Mouse (Mus musculus): ENCODE measurements around the gene Gtf2i.

DNA sequence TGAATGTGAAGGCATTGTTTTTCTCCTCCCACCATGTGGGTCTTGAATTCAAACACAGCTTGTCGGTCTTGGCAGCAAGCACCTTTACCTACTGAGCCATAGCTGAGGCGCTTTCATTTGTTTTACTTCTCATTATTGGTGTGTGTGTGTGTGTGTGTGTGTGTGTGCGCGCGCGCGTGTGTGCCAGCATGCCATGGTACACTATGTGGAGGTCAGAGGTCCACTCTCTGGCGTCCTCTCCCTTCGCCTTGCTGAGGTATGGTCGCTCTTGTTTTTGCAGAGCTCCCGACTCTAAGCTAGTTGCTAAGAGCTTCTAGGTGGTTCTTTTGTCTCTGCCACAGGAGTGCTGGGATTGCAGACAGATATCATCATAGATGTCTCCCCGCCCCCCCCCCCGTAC is 7.8 kb upstream of the Gtf2i start:
- TF ChIP-seq ZNF384 (IDR thresholded peaks at IDR 0.05; ENCODE audit: low read depth, low read length), result no peak
- no peak for TF ChIP-seq EP300 (IDR thresholded peaks at IDR 0.05; ENCODE audit: low read length)
- no peak for TF ChIP-seq ZKSCAN1 (IDR thresholded peaks at IDR 0.05; ENCODE audit: borderline replicate concordance, low read depth, low read length)
- TF ChIP-seq CTCF (conservative IDR thresholded peaks at IDR 0.05 in 1 of 2, IDR thresholded peaks at IDR 0.05 in 1 of 2; ENCODE audit: low read depth in 2 of 2, low read length in 2 of 2), result no peak
- TF ChIP-seq NELFE (IDR thresholded peaks at IDR 0.05; ENCODE audit: low read depth, low read length), result no peak
- no peak for TF ChIP-seq MAX (IDR thresholded peaks at IDR 0.05; ENCODE audit: low read length)

Measured in CH12.LX (cell line).